Mouse (Mus musculus) common myeloid progenitor, adult 5-6 weeks (primary cell): ENCODE data around the gene Fer. TPM values are rescaled to one million over a fixed set of nuclear protein-coding genes. Genes with fewer than 3 reads are reported as not detected.

Experiments used
- ATAC-seq: replicated peaks from 2 replicates; pipeline ENCODE4 v1.8.0; 2016; ENCODE audit warnings: low read depth, mild to moderate bottlenecking, moderate TSS enrichment, inconsistent platforms; ENCODE audit not compliant: poor library complexity, severe bottlenecking
- total RNA-seq: library from RNA; stranded (forward); fragments of 200-1000, 187-1606 nt; gene quantifications from 2 replicates; pipeline ENCODE4 v1.2.3, GENCODE M21; 2017

Gene Fer
- total RNA-seq, 1 experiment from 2014 or later = 13.6 TPM

DNA sequence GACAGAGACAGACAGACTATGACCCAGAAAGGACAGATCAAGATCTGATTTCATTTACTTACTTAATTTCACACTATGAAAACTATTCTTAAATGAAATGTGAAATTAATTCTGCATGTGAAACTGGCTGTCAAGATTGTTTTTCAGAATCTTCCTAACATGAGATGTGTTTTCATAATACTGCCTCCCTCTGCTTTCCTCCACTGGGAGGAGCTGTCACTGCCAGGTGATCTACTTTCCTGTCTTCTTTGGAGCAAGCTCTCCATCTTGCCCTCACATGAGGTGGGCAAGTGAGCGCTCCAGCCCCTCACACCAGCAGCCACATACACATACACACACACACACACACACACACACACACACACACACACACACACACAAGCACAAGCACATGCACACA is 108.1 kb downstream of the Fer start:
- no peak for ATAC-seq

DNA sequence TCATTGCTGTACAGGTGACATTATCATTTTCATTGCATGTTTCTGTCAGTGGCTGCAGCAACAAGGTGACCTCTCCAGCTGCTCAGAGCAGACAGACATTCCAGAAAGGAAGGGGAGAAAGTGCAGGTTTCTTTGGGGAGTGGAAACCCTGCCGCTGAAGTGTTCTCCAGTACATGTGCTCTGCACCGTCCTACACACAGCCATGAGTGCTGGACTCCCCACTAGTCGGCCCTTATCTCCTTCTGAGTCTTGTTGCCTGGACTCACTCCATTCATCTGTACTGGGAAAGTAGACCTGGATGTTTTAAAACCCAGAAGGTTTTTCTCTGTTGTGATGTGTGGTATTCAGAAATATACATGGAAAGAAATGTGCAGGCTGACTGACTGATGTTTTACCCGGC is 109.3 kb downstream of the Fer start:
- no peak for ATAC-seq

DNA sequence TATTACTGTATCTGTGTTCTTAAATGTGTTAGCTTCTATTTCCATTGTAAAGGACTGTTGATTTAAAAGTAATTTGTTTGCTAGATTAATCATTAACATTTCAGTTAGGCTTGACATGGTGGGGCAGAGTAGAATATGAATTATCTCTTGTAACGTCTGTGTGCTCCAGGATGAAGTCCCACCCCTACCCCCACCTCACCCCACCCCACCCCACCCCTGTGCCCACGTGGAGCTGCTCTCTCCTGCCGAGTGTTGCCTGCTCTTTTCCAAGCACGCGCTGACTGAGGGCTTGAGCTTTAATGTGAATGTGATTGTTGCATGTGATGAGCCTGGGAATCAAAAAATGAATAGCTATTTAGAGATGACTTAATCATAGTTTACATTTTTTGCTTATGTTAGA is 110.9 kb downstream of the Fer start:
- no peak for ATAC-seq

DNA sequence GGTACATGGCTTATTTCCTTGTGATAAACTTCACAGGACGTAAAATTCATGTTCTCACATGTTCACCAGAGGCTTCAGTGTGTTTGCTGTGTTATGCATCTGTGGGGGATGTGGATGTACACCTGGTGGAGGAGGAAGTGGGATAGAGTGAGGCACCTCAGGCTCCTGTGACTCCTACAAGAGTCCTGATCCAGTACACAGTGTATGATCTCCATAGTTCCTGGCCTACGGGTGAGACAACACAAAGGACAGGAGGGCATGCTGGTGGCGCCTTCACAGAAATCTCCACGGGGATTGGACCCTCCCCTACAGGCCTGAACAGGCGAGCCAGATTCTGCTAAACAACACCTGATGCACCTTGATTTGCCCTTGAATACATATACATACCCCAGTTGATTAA is 111.4 kb downstream of the Fer start:
- ATAC-seq = no peak

DNA sequence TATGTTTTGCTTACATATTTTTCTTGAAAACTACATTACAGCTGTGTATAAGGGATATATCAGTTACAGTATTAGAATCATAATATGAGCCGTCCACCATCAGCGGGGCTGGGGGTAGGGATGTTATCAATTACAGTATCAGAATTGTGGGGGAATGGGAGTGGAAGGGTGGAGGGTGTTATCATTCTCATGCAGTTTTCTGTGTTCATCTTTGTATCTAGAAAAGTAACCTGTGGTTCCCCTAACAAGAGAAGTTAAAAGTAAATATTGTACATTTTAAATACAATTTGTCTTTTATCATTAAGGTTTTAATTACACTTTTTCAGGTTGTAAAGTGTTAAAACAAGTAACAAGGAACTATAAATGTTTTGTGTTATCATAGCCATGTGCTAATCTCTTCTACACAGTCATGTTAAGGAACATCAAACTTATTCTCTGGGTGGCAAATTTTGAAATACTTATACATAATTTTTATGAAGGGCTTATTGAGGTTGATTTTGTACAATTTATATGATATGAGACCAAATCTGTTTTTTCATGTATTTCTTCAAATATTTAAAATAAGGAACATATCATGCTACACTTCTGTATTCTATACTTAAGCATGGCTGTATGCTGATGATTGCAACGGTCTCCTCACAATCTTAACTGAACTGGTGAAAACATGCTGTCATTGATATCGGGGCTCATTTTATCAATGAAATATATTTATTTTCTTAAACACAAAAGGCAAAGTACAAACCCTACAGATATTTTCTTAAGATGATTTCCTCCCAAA is 116.1 kb downstream of the Fer start:
- 0 out of 2 replicates have a peak, but pooled peaks have one; percentile 11 for ATAC-seq

DNA sequence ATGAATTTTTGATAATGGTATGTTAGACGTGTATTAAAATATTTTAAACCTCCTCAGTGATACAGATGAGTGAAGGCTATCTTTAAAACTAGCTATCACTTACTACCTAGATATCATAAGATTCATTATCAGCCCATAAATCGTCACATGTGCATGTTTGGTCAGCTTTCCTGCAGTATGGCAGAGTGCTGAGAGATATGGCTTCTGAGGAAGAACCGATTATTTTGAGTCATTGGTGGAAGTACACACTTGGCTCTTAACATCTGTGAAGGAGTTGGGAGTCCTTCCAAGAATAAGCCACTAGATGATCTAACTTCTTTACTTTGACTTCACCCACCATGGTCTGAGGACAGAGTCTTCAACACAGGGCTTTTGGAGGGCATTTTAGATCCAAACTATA is 117.3 kb downstream of the Fer start:
- no peak for ATAC-seq

DNA sequence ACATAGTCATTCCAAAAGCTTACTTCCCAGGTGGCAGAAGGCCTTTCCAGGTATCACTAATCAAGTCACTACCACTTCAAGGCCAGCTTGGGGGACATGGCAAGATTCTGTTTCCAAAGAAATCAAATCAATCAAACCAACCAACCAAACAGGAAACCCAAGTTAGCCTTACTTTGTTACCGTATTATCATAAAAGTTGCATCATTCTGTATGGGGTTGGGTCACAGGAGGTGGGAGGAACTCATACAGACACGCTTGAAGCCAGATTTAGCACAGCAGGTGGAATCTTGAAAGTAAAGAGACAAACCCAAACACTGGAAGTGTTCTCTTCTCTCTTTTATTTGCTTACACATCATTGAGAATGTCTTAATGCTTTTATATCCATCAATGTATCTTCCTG is 125.8 kb downstream of the Fer start:
- ATAC-seq = no peak

DNA sequence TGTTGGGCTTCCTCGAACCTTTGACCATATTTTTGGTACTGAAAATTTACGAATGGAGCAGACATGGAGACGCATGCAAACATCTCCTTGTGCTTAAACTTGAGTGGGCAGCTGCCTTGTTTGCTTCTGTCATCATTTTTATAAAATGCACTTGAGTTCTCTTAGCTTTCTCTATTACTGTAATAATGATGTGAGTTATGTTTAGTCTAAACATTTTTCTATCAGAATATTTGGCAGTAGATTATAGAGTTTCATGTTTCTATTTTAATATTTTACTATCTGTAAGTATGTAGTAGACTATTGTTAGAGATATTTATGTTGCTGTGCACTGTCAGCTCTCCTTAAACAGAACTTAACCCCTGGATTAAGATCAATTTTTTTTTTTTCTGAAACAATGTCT is 128.3 kb downstream of the Fer start:
- ATAC-seq = no peak

- ATAC-seq = no peak
Measured at GRCm38 (mm10) chr17:63995921-63996320, 133.1 kb downstream of the Fer start.

- no peak for ATAC-seq
Measured at GRCm38 (mm10) chr17:63997643-63998042, 134.8 kb downstream of the Fer start.

GRCm38 (mm10) chr17:64003444-64003843 is 140.6 kb downstream of the Fer start:
- no peak for ATAC-seq

DNA sequence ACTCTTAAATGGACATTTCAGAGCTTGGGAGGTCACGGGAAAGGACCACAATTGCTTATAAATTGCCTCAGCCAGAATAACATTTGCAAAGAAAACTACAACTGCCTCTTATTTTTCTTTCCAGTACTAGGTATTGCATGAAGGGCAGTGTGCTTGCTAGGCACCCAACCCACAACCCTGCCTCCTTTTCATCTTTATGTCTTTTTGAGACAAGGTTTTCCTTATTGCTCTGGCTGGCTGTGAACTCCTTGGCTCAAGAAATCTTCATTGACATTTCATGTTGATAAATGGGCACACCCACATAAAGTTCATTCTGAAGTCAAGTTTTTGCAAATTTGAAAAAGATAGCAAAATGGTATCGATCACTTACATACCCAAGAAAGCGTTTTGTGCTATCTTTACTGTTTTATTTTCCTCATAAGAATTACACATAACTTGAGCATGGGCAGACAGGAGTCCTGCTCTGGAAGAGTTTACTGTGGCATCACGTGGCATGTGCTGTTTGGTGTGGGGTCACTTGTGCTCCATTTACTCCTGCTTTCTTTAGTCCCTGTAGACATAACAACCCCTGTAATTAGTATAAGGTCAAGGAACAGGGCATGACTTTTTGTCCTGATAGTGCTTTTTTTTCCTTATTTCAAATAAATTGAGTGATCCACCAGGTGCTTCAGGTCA is 142.8 kb downstream of the Fer start:
- ATAC-seq = no peak

GRCm38 (mm10) chr17:64016606-64017005 is 153.7 kb downstream of the Fer start:
- no peak for ATAC-seq

DNA sequence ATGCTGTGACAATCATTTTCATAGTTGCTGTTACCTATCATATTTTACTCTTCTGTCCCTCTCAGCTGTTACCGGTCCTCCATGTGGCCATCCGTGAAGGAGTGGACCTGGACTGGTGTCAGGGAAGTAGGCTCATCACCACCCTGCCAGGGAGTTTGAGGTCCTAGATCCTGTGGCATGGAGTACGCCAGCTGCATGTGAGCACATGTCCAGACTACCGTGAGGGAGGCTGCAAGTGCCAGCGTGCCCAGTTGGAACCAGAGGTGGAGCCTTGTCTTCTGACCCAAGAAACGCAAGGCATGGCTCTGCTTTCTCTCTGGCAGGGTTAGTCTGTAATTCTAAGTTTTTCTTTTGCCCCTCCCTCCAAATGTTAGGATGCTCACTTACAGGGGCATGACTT is 155.4 kb downstream of the Fer start:
- ATAC-seq = no peak

- no peak for ATAC-seq
Measured at GRCm38 (mm10) chr17:64018870-64019269, 156.0 kb downstream of the Fer start.

DNA sequence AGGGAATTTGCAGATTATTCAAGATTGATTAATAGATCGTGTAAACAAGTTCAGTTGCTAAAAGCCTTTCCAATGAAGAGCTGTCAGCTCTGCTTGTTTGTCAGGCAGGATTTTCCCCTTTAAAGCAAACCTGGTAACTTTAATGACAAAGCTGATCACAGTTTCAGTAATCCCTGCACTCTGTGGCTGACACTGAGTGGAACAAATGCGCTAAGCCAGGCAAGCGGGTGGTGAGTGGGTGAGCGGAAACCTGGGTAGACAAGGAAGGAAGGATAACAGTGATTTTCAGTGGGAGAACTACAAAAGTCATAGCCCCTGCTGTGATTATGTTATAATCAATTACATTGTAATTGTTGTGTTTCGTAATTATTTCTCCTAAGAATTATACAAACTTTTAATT is 156.8 kb downstream of the Fer start:
- ATAC-seq = no peak

DNA sequence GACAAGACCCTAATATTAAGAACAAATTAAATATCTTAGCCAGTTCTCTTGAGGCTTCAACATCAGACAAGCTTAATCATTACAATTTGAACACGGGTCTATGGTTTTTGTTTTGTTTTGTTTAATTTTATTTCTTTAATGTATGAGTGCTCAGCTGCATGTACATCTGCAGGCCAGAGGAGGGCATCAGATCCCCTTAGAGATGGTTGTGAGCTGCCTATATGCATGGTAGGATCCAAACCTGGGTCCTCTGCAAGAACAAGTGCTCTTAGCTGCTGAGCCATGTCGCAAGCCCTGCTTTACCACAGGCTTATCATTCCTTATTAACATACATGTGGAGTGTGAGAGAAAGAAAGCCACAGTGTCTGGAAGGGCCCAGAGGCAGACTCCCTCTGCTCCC is 163.6 kb downstream of the Fer start:
- peak; percentile 71 for ATAC-seq

DNA sequence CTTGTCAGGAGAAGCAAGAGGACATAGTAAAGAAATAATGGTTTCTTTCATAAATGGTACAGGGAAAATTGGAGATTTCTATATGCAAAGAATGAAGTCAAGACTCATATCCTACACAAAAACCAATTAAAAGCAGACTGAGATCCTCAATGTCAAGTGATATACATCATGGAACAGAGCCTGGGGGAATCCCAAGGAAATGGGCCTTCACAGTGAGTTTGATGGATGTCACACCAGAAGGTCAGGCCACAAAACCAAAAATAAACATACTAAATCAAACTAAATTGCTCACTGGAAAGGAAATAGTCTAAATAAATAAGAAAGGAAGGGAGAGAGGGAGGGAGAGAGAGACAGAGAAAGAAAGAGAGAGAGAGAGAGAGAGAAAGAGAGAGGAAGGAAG is 178.9 kb downstream of the Fer start:
- no peak for ATAC-seq

DNA sequence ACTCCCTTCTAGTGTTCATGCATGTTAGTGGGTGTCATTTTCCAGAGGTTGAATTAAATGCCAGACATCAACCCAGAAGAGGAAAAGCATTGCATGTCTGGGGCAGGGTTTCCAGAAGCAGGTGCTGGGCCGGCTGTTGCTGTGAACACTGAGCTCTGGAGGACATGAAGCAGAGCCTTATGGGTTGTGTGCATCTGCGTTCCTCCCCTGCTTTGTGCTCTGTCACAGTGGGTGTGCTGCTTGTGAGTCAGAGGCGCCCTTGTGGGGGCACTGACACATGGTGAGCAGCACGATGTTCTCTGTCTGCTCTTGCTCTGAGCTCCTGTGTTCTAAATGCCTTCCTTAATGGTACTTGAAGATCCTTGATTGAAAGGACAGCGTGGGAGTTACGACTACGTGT is 182.5 kb downstream of the Fer start:
- ATAC-seq = no peak

GRCm38 (mm10) chr17:64046557-64046956 is 183.7 kb downstream of the Fer start:
- no peak for ATAC-seq

DNA sequence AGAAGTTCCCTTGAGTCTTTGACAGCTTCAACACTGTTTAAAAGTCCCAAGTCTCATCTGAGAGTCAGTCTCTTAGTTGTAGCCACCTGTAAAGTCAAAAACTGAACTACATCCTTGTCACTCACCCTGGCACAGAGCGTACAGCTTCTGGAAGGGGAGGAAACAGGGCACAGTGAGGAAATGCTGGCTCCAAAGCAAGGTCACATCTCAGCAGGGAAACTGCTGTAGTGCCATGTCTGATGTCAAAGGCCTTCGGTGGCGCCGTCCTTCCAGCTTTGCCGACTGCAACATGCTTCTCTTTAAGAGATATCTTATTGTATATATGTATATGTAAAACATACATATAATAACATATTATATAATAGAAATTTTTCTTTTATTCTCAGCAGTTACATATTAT is 188.0 kb downstream of the Fer start:
- no peak for ATAC-seq

DNA sequence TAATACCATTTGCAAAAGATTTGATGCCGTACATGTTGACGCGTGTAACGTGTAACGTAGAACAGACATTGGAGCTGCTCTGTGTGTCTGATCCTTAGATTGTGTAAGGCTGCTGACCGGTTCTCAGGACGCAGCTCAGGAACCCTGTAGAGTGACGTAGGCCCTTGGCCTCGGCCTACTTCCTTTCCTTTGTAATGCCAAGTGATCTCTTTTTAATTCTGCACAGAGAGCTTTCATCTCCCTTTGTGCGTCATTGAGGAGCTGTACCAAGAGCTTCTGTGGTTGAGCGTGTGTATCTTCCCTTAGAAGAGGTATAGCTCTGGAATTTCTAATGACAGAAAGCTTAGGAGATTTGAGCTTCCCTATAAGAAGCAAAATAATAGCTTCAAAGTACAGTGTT is 190.8 kb downstream of the Fer start:
- ATAC-seq = no peak
